Mouse (Mus musculus): Measurements from ENCODE around the gene Kif3a.

Gene Kif3a

DNA sequence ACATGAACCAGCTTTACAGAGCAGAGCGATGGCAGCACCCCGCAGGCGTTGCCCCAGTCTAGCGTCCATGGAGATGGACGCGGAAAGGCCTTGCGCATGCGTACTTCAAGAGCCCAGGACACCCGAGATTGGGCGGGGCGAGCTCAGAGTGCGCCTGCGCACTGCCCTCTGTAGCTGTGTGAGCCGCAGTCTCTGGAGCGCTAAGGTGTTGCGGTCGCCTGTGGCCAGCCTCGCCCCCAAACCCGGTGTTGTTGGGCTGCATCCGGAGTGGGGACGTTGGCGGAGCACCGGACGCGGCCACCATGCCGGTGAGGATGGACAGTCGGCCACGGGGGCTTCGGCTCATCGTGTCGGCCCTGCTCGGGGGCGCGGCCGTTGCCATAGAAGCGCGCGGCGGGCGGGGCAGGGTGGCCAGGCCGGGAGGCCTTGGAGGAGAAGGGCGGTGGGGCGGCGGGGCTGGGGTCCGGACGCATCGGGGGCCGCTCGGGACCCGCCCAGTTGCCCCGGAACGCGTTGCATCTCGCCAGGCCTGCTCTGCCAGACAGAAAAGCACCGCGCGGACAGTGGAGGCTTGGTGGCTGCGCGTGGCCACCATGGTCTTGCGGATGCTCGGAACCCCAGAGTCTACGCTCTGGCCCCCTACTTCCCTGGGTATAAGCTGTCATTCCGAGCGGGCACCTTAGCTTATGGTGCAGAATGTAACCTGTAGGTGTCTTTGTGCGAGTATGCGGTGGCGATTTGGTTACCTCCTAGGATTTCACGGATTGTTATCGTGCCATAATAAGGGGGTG, at the start of gene Kif3a:
TSS of gene Kif3a (plus strand) at position 156 of the 791 bp plus-strand sequence.
- DNase-seq (ENCODE audit: low spot score), result peak; percentile 95

DNA sequence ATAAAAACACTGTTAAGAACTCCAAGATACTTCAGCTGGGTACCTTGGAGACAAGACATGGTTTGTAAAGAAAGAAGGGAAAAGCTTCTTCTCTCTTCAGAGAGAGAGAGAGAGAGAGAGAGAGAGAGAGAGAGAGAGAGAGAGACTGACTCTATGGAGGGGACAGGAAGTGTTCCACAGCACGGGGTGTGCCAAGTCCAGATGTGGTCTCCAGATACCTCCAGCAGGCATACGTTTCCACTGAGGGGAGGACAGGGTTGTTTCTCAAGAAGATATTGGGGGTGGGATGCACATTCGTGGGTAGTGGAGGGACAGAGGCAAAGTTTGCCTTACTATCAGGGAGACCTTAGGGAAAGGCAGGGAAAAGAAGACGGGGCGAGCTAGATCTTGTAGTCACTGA, 48.4 kb upstream of the Kif3a start:
- DNase-seq (ENCODE audit: low spot score), result no peak

DNA sequence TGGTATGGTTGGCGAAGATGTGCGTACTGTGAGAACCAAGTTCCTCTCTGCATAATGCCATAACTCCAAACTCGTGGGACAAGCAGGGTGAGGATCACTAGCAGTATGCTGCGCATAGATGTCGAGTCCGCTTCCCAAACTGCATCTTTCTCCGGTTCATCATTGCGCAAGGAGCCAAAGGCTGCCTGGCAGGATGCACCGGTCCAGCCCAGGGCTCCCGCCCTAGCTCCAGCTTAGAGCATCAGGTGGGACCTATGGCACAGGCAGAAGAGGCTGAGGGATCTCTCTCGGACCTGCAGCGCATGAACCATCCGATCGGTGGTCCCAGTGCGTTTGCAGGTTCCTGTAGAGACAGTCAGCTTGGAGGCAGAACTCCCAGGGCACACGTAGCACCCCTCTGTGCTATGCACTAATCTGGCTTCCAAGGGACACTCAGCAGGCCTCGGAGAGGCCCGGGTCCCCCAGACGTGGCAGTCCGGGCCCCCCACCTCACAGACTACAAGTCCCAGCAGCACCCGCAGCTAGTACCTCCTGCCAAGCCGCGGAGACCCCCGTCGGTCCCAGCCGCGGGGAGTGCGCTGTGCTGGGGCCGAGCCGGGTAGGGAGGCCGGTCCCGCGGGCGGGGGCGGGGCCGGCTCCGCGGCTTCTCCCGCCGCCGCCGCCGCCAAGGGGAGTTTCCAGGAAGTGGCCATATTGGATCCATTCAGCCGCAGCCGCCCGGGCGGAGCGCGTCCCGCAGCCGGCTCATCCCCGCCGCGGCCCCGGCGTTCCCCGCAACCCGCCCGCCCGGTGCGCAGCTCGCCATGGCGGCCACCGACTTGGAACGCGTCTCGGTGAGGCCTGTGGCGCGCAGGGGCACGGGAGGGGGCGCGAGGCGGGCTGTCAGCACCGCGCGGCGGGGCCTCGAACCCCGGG, 47.7 kb upstream of the Kif3a start, which contains the start of gene Sept8:
TSS of gene Sept8 (plus strand) at position 51 of the 915 bp plus-strand sequence.
- DNase-seq (ENCODE audit: low spot score), result peak; percentile 76

DNA sequence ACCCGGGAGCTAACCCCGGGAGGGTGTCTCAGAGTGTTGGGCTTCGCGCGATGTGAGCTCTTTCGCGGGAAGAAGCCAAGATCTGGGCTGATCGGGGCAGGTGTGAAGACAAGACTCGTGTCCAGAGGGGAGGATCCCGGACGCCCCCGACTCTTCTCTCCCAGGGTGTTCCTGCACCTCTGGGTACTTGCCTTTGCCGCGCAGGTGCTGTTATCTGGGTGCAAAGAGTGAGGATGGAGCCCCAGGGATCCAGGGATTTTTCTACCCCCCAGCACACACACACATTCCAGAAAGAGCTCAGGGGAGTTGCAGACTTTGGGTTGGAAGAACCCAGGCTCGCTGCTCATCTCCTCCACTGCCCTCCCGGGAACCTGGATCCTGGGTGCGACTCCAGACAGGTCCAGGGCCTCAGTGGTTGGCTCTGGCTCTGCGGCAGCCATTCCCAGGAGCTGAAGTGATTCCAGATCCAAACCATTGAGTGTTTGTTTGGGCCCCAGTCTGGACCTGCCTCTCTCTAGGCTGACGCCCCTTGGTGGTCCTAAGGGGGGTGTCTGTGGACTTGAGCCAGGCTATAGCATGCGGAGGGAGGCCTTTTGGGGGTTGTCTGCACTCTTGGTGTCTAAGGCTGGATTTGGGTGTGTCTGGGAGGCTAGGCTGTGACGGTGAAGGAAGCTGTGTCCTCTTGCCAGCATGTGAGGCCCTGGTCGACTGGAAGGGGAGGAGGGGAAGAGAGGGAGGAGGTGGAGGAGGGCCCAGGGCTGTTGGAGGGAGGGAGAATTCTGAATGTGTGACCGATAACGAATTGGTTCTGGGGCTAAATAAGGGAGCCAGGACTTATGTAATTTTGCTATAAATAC, 46.8 kb upstream of the Kif3a start:
- DNase-seq (ENCODE audit: low spot score), result peak; percentile 68

DNA sequence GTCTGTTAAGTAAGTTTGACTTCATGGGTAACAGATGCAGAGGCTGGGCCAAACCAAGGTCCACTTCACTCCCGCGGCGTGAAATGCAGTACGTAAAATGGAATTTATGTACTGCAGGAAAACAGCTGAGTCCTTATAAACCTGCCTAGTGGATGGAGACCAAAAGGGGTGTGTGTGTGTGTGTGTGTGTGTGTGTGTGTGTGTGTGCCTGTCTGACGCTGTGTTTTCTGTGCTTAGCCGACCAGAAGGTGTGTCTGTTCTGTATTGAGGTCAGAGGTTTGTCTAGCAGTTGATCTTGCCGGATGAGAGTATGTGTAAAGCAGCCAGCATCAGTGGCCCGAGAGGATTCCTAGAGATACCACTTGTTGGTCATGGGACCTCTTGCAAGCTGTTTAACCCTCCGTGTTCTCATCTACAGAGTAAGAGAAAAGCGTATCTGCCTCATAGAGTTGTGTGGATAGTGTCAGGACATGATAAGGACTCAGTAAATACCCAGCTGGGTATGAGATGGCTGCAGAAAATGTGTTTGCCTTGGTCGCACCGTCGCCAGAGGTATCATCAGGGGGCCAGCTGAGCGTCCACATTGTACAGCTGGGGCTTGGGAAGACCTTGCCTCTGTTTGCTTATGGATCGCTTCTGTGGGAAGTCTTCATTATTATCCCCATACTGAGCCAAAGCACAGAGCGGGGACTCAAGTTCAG, 45.9 kb upstream of the Kif3a start:
- DNase-seq (ENCODE audit: low spot score), result no peak

DNA sequence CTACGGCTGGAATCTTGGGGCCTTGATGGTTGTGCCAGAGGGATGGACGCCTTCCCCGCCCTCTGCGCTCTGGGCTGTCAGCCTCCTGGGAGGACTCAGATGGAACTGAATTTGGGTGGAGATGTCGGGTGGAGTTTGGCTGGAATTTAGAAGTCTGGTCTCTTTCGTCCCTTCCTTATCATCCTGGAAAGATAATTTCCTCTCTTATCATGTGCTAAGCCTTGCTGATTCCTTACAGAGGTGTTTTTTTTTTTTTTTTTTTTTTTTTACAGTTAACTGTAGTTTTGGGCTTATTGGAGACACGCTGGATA, 45.4 kb upstream of the Kif3a start:
- DNase-seq (ENCODE audit: low spot score), result no peak

DNA sequence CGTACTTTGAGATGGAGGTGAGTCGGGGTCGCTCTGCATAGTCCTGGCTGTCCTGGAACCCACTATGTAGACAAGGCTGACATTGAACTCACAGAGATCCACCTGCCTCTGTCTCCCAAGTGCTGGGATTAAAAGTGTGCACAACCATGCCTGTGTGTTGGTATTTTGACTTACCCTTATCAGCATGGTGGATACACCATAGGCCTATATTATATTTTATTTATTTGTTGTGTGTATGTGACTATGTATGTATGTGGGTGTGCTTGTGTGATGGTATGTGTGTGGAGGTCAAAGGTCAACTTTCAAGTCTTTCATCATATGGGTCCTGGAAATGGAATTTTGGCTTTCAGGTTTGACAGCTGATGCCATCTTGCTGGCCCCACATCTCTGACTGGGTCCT, 44.8 kb upstream of the Kif3a start:
- DNase-seq (ENCODE audit: low spot score), result no peak

DNA sequence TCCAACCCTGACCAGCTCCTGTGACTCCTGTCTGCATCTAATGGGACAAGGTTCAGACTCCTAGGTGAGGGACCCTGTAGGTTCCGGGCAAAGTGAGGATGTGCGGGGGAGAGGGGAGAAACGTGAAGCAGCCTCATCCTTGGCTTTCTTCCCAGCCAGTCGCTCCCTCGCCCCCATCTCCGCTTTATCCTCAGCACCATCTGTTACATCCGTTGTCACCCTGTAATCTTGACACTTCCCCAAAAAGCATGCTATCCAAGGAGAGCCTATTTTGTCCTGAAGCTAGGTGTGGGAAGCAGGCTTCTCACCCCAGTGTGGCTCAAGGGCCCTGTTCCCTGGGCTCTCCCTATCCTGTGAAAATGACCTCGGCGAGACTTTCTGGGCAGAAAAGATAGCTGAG, 44.2 kb upstream of the Kif3a start:
- DNase-seq (ENCODE audit: low spot score), result no peak

DNA sequence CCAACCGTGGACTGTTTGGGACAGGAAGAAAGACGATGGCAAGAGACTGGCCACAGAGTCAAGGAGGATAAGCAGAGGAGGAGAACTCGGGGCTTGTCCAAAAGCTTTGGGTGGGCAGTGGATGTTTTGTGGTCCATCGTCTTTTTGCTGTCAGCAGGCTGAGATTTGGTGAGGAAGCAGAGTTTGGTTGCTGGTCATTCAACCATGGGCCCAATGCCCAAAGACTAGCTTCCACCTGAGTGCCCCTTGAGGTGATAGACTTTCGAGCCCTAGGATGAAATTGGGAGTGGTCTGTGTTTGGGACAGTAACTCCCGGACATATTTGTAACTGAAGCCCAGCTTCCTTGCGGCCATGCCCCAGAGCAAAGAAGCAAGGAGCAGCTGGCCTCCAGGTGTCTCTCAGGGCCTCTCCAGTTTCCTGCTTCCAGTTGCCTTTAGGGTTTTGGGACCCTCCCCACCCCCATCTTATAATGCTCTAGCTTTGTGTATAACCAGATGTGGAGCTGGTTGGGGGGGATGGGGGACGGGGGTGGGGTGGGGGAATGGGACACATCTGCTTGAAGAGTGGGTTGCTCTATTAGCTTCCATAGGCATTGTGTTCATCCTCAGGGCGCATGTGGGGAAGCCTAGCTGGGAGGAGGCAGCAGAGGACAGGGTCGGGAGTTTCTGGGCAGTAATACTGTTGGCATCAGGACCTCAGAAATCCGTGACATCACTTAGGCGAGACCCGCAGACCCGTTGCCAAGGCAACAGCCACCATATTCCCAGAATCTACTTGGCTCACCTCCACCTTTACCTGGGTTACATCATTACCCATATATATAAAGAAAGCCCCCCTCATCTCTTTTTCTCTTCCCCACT, 43.4 kb upstream of the Kif3a start:
- DNase-seq (ENCODE audit: low spot score), result no peak

DNA sequence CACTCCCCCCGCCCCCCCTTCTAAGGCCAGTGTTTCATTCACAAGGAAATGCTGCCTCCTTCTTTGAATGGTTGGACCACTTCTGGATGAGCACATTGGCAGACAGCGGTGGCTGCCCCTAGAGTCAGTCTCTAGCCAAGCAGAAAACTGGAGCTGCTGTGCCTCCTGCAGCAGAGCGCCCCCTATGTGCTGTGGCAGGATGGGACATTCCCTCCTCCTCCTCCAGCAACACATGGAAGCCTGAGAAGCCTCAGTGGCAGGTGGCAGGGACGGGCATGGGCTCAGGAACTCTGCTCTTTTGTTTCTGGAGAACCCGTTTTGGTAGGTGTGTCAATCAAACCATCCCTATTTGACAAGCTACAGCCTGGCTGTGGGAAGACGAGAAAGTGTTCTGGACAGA, 42.3 kb upstream of the Kif3a start:
- DNase-seq (ENCODE audit: low spot score), result no peak

DNA sequence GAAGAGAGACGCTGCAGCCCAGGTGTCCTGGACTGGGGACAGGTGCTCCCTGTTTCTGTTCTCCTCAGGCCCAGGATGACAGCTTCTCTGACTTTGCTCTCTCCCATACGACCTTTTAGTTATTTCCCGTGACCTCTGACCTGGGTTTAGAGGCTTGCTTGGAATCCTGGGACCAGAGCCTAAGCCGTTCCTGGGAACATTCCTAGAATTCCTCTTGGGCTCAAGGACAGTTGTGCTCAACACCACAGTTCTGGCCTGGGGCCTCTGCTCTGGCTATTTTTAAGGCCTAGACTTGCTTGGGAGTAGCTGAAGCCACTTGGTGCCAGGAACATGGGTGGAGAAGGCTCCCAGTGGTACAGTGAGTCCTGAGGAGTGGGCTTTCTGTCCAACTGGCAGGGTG, 41.7 kb upstream of the Kif3a start:
- peak; percentile 76 for DNase-seq (ENCODE audit: low spot score)

DNA sequence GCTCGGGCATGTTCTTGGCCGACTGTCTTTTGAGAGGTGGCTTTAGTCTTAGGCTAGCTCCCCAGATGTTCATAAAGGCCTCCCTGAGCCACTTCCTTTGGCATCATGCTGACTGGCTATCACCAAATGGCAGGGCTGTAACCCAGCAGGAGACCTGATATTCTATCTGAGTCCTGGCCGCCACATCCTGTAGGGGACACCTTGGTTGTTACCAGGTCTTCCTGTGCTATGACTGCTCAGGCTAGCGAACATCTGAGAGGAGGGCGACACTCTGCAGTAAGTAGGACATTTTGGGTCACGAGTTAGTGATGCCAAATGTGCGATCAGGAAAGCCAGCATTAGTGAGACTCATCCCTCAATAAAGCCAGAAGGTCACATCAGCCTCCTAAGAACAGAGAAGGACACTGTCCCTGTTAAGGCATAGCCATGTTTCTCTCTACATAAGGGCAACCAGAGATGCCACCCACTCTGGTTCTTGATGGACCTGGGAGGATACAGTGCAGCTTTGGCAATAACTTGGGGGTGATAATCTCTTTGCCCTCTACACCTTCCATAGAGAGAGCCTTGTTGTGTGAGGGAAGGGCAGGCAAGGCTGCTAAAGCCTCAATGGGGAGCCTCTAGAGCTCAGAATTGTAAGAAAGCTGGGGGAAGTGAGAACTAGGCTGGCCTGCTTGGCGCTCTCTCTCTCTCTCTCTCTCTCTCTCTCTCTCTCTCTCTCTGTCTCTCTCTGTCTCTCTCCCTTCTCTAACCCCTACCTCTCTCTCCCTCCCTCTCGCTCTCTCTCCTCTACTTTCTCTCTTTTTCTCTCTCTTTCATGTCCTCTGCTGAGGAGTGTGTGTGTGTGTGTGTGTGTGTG, 38.6 kb upstream of the Kif3a start:
- no peak for DNase-seq (ENCODE audit: low spot score)

DNA sequence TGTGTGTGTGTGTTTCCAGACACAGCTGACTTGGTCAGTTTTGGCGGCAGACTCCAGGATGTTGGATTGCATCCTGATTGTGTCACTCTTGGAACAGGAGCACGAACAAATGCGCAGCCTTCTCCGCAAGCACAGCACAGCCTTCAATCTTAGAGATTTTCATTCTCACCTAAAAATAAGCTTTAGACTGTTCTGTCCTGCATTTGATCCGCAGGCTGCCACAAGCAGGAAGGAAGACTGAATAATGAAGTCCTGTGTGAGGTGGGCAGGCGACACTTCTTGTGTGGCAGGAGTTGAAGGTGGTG, 38.0 kb upstream of the Kif3a start:
- no peak for DNase-seq (ENCODE audit: low spot score)

DNA sequence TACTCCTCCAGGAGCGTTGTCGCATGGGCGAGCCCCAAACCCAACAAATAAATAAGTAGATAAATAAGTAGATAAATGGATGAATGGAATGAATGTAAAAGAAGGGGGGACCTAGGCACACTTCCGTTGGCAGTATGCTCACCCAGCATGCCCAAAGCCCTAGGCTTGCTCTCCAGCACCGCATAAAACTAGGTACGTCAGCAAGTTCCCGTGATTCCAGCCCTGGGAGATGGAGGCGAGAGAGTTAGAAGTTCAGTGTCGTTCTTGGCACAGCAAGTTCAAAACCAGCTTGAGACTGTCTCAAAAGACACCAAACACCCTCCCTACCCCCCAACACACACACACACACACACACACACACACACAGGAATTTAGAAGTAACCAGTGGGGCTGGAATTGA, 37.2 kb upstream of the Kif3a start:
- no peak for DNase-seq (ENCODE audit: low spot score)

DNA sequence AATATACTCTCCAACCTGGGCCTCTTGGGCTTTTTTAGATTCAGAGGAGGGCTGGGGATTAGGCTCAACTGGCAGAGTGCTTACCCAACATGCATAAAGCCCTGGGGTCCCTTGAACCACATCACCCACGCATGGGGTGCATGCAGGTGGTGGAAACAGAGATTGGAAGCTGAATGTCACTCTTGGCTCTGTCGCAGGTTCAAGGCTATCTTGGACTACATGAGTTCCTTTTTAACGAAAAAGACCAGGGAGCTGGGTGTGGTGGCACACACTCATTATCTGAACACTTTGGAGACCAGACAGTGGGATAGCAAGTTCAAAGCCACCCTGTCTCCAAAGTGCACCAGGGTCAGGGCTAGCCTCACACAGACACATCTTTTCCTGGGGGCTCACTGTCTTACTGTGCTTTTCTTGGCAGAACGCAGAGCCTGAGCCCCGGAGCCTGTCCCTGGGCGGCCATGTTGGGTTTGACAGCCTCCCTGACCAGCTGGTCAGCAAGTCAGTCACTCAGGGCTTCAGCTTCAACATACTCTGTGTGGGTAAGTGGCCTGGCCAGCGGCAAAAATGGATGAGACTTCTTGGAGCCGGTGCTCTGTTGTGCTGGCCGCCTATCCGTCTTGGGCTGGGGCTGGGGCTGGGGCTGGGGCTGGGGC, 35.5 kb upstream of the Kif3a start:
- no peak for DNase-seq (ENCODE audit: low spot score)

DNA sequence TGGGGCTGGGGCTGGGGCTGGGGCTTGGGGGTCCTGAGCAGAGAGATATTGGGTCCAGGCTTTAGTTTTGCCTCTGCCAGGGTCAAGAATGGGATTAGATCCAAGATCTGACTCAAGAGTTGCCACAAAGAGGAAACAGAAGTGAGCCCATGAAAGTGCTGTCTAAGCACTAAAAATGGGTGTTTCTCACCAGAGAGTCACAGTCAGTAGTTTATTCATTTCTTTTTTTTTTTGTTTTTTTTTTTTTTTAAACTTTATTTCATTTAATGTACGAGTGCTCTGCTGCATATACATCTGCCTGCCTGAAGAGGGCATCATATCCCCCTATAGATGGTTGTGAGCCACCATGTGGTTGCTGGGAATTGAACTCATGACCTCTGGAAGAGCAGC, 35.0 kb upstream of the Kif3a start:
- DNase-seq (ENCODE audit: low spot score), result no peak

DNA sequence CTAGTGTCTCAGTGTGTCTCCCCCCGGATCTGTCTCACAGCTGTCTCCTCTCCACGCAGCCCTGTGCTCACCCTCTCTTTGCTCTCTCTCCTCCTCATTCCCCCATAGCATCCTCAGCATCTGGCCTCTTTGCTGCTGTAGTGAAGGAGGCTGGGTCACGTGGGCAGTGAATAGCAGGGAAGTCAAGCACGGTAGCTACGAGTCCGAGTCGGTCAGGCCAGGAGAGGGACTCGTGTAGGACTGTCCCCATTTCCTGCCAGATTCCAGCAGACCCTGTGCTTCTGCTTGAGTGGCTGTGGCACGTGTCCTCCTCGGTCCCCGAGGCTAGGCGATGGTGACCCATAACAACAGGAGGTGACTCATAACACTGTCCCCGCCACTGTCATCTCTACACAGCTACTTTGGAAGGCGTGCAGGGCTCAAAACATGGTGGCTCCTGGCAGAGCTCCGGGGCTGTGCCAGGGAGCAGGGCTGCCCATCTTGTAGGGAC, 28.1 kb upstream of the Kif3a start:
- no peak for DNase-seq (ENCODE audit: low spot score)

DNA sequence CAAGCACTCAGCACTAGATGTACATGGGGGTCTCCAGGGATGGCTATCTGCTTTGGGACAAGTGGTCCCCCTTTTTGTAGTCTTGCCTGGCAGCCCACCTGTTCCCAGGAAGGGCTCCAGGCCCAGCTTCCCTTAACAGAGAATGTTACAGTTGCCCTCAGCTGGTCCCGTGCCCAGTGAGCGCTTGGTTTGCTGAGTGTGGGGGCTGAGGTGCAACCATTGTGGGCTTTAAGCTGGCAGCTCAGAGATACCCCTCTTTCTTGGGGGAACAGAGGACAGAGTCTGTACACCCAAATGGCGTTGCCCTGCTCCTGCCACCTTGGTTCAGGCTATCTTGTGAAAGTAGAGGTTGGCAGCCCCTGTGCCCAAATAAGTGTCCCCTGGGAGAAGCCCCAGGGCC, 26.8 kb upstream of the Kif3a start:
- DNase-seq (ENCODE audit: low spot score), result no peak

DNA sequence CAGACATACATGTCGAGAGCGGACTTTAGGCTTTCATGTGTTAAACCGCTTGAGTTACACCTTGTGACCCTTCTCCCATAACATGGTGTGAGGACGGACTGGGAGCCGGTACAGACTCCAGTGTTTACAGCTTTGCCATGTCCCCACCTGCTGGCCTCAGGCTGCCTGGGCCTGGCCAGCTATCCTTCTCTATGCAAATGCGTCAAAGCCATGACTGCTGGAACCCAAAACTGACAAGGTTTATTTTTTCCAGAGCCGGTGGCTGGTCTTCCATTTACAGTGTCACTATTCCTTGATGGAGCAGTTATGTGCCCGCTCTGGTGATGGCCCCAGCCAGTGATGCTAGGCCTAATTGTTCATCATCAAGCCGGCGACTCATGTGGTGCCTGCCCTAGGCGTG, 26.0 kb upstream of the Kif3a start:
- no peak for DNase-seq (ENCODE audit: low spot score)

All from yolk sac, embryonic 10.5 days (tissue).